Mouse (Mus musculus) embryonic facial prominence, embryonic 13.5 days (tissue): Measurements from ENCODE around the gene Krt6b. TPM values are rescaled to one million over a fixed set of nuclear protein-coding genes. Genes with fewer than 3 reads are reported as not detected.
A peak's percentile ranks its signal among the peaks of the same experiment; 100 is the strongest.
"Not testable (repeated sequence)": the region's sequence is repeated elsewhere in the genome, so short reads cannot be mapped to it uniquely, and the experiment has no call there.

ENCODE experiments used
- ATAC-seq: fragments of 200-750 bp; cut with Nextera tagmentation; 2 replicates; pipeline ENCODE4 v1.8.0; 2017; ENCODE audit warnings: low read depth; ENCODE audit not compliant: insufficient number of reproducible peaks, insufficient read depth, low FRiP score, low TSS enrichment
- H3K27ac ChIP-seq: fragments of 300-500 bp; sonication (generic); 2 replicates; pipeline ENCODE4 v1.5.1; 2015; ENCODE audit warnings: moderate library complexity, mild to moderate bottlenecking, inconsistent platforms
- H3K27me3 ChIP-seq: fragments of 300-500 bp; sonication (generic); 2 replicates; pipeline ENCODE4 v1.6.1; 2015; ENCODE audit warnings: mild to moderate bottlenecking, inconsistent platforms
- H3K36me3 ChIP-seq: fragments of 300-500 bp; sonication (generic); 2 replicates; pipeline ENCODE4 v1.6.1; 2015; ENCODE audit warnings: mild to moderate bottlenecking, inconsistent platforms
- H3K4me1 ChIP-seq: fragments of 300-500 bp; sonication (generic); 2 replicates; pipeline ENCODE4 v1.6.1; 2015; ENCODE audit warnings: inconsistent platforms
- H3K4me2 ChIP-seq: fragments of 300-500 bp; sonication (generic); 2 replicates; pipeline ENCODE4 v1.6.1; 2015; ENCODE audit warnings: moderate library complexity, mild to moderate bottlenecking, inconsistent platforms
- H3K4me3 ChIP-seq: fragments of 300-500 bp; sonication (generic); 2 replicates; pipeline ENCODE4 v1.5.1; 2015; ENCODE audit warnings: mild to moderate bottlenecking, inconsistent platforms
- H3K9ac ChIP-seq: fragments of 300-500 bp; sonication (generic); 2 replicates; pipeline ENCODE4 v1.6.1; 2015; ENCODE audit warnings: mild to moderate bottlenecking, inconsistent platforms
- H3K9me3 ChIP-seq: fragments of 300-500 bp; sonication (generic); 2 replicates; pipeline ENCODE4 v1.6.1; 2016; ENCODE audit warnings: inconsistent platforms
- WGBS: fragments of 180-500 bp; shearing (Covaris S2); methylation state at CpG from one replicate; pipeline ENCODE4 v1.1.7; 2015; ENCODE audit warnings: mixed read lengths; 5-methylcytosine and 5-hydroxymethylcytosine counted together
- microRNA-seq: library from miRNA; unstranded; fragments of <30 nt; microRNA quantifications from one replicate; pipeline ENCODE4, GENCODE M21; 2016
- polyA plus RNA-seq: library from polyadenylated mRNA; unstranded; fragments of >200 nt; fragmentation: Nextera tagmentation; extraction: Ambion mirVana; gene quantifications from 2 replicates; pipeline ENCODE4 v1.2.1, GENCODE M21; 2015

Gene Krt6b
- polyA plus RNA-seq, 1 experiment from 2014 or later, result 0.41 TPM

DNA sequence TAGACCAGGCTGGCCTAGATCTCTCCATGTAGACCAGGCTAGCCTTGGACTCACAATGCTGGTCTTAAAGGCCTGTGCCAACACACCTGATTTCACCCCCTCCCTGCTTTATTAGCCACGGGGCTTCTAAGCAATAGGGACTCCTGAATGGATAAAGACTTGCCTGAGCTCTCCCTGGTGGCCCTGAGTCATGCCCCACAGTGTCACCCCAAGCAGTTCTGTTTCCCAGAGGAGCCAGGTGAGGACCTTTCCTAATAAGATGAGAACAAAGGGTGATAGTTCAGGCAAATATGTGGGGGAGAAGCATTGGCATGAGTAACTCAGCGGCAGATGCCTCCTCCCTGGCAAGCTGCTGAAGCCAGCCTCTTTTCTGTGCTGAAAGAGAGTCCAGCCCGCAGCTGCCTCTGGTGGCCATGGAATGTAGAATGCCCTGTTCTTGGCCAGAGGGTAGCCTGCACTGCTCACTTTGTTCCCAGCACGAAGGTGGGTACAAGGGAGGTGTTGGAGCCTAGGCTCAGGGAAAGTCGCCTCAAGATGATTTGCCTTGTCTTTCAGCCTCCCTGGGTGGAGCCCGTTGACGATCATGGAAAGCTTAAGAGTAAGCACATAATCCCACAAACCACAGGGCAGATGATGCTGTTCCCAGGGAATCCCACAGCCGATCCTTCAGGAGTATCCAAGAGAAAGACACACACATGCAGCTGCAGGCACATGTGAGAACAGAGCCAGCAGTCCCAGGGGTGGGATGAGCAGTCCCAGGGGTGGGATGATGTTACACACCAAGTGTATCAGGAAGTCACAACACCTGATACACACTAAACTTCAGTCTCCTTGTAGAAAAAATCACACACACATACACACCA is 17.5 kb upstream of the Krt6b start:
- no peaks in the 10 kb centered on the region for H3K9me3 ChIP-seq
- peaks cover 4% of the 10 kb centered on the region; the same call in 1 of the 2 replicates for H3K4me1 ChIP-seq
- ATAC-seq, result 0 out of 2 replicates have a peak, but pooled peaks have one; percentile 48
- H3K36me3 ChIP-seq, result no peaks in the 10 kb centered on the region
- no peak overlapping the region for H3K4me2 ChIP-seq
- no peak overlapping the region for H3K4me3 ChIP-seq
- H3K9ac ChIP-seq, result no peak overlapping the region
- H3K27ac ChIP-seq, result no peak overlapping the region
- 67% methylated on average over 8 of the region's 8 CpGs for WGBS
- H3K27me3 ChIP-seq, result no peaks in the 10 kb centered on the region; the same call in 1 of the 2 replicates

DNA sequence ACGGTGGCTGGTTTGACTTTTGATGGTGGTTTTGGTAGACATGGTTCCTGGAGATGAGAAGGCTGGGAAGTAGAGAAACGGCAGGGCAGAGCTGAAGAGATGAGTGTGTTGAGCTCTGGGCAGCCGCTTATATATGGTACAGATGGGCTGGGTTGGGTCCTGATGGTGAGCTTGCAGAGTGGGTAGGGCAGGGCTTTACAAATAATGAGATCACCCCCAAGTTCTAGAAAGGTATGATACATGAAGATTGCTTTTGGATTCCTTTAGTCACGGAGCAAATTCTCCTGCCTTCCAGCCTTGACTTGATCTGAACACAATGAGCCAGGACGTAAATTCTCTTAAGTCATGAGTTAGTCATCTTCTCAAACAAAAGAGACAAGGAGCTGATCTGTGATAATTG is 14.1 kb upstream of the Krt6b start, which contains the start of gene Krt6a:
TSS of gene Krt6a (minus strand) at position 101 of the 400 bp plus-strand sequence.
- Histone ChIP-seq H3K4me2 (no peak within 1 kb of the TSS), H3K9me3 (no peaks in the 10 kb centered on the region), H3K27ac (no peak within 1 kb of the TSS), H3K36me3 (no peaks in the 10 kb centered on the region), H3K4me1 (peaks cover 4% of the 10 kb centered on the region; the same call in 1 of the 2 replicates), H3K4me3 (no peak within 1 kb of the TSS), H3K9ac (no peak within 1 kb of the TSS), H3K27me3 (no peaks in the 10 kb centered on the region; the same call in 1 of the 2 replicates)
- 77% methylated on average over 5 of the region's 5 CpGs for WGBS
- ATAC-seq, result no peak

DNA sequence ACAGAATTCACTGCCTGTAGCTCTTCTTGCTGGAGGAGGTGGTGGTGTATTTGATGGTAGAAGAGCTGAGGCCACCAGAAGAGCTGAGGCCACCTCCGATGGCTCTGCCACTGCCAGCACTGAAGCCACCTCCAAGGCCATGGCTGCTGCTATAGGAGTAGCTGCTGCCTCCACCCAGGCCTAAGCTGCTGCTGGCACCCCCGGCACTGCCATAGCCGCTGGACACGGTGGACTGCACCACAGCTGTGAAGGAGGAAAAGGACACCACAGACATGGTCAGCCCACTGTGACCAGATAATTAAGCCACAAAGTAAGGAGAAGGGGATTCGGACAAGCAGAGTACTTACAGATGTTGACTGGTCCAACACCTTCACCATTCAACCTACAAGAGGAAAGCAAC is 10.4 kb upstream of the Krt6b start:
- not testable (repeated sequence) for H3K4me2 ChIP-seq, H3K9ac ChIP-seq, H3K27me3 ChIP-seq, H3K9me3 ChIP-seq, H3K36me3 ChIP-seq, H3K4me3 ChIP-seq, H3K4me1 ChIP-seq, ATAC-seq, H3K27ac ChIP-seq
- WGBS, result 92% methylated on average over 5 of the region's 5 CpGs

DNA sequence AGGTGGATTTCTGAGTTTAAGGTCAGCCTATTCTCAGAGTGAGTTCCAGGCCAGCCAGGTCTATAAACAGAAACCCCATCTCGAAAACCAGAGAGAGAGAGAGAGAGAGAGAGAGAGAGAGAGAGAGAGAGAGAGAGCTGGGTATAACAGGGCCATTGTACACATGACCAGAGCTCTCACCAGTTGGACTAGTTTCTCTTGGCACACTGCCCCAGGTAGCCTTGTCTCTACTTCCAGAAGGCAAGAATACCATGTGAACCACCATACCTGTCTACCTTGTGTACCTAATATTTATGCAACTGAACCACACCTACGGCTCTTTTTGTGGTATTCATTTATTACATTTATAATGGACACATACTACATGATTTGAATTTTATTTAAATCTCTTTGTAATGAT is 8.1 kb upstream of the Krt6b start:
- WGBS, result 73% methylated on average over 2 of the region's 2 CpGs

DNA sequence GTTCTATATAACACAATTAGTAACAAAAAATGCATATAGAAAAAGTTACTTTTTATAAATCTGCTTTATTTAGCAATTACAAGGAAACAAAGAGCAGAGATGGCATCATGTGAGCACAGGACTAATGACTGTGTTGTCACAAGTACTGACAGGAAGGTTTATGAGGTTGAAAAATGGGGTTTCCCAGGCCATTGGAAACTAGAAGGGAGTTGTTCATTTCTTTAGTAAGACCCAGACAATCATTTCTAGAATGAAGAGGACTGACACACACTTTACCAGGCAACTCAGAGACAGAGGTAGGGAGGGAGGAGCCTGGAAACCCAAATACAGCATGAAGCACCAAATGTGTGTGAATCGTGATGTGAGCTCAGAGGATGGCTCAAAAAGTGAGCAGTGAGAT is 4.1 kb downstream of the Krt6b start:
- Histone ChIP-seq H3K4me1 (no peaks in the 10 kb centered on the region), H3K36me3 (no peaks in the 10 kb centered on the region), H3K27me3 (no peaks in the 10 kb centered on the region), H3K4me2 (no peak overlapping the region), H3K4me3 (no peak overlapping the region), H3K27ac (no peak overlapping the region), H3K9me3 (no peaks in the 10 kb centered on the region), H3K9ac (no peak overlapping the region)
- no peak for ATAC-seq
- WGBS, result 81% methylated on average over 1 of the region's 1 CpGs

More for the DNA sequence above, 8.1 kb upstream of the Krt6b start:
- Histone ChIP-seq H3K36me3 (no peaks in the 10 kb centered on the region), H3K27ac (no peak overlapping the region), H3K9me3 (no peaks in the 10 kb centered on the region), H3K9ac (no peak overlapping the region), H3K4me2 (no peak overlapping the region), H3K4me1 (no peaks in the 10 kb centered on the region), H3K4me3 (no peak overlapping the region), H3K27me3 (no peaks in the 10 kb centered on the region; the same call in 1 of the 2 replicates)
- ATAC-seq, result no peak

DNA sequence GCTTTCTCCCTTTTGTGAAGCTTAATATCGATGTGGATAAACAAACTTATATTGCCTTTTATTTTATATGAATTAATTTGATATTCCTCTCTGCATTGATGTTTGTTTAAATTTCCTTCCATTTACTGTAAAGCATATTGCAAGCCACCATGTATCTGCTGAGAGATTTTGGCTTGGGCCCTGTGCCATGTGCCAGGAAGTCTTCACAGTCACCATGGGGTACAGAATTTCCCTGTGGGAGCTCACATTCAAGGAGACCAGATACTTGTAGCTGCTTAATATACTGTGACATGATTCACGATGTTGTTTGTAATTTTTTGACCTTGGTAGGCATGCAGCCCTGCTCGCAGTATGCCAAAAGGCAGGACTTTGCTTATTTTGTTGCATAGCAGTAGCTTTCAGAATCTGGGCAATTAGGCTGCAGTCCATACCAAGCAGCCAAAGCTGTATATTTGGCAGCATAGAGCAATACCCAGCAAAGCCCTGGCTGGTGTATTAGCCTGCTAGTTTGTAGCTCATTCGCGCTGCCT is 27.3 kb downstream of the Krt6b start:
- H3K9me3 ChIP-seq, result no peaks in the 10 kb centered on the region
- H3K4me1 ChIP-seq, result no peaks in the 10 kb centered on the region
- H3K4me3 ChIP-seq, result no peak overlapping the region
- H3K4me2 ChIP-seq, result no peak overlapping the region
- H3K27ac ChIP-seq, result no peak overlapping the region
- no peak overlapping the region for H3K9ac ChIP-seq
- WGBS, result 93% methylated on average over 5 of the region's 5 CpGs
- no peaks in the 10 kb centered on the region for H3K27me3 ChIP-seq
- no peak for ATAC-seq
- H3K36me3 ChIP-seq, result no peaks in the 10 kb centered on the region

DNA sequence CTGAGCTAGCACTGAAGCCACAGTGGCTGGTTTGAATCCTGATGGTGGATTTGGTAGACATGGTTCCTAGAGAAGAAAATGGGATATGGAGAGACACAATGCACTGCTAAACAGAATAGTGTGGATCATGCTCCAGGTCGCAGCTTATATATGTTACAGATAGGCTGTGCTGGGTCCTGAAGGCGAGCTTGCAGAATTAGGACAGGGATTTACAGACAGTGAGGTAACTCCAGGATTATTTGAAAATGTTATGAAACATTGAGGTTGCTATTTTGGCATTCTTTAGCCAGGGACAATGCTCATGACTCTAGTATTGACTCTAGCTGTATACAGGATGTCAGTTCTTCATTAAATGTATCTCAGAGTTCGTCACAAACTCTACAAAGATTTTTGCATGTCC is 32.8 kb downstream of the Krt6b start, which contains the start of gene Gm5478:
TSS of gene Gm5478 (minus strand) at position 101 of the 400 bp plus-strand sequence.
- 70% methylated on average over 3 of the region's 3 CpGs for WGBS
- ATAC-seq, result no peak
- H3K36me3 ChIP-seq, result no peaks in the 10 kb centered on the region

DNA sequence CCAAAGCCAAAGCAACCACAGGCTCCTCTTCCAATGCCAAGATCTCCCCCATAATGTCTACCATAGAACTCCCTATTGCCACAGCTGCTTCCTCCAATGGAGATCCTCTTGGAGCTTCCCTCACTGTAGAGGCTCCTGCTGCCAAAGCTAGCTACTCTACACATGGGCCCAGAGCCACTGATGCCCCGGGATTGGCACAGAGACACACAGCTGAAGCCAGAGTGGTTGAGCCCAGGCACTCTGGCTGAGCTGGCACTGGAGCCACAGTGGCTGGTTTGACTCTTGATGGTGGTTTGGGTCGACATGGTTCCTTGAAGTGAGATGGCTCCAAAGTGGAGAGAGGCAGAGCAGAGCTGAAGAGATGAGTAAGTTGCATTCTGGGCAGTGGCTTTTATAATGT is 52.2 kb downstream of the Krt6b start, which contains the start of gene Gm5414:
TSS of gene Gm5414 (minus strand) at position 305 of the 400 bp plus-strand sequence.
- H3K9ac ChIP-seq, result no peak within 1 kb of the TSS
- H3K36me3 ChIP-seq, result no peaks in the 10 kb centered on the region
- no peak for ATAC-seq
- no peaks in the 10 kb centered on the region for H3K4me1 ChIP-seq
- H3K27me3 ChIP-seq, result no peaks in the 10 kb centered on the region
- H3K4me3 ChIP-seq, result no peak within 1 kb of the TSS
- H3K27ac ChIP-seq, result no peak within 1 kb of the TSS
- WGBS, result 75% methylated on average over 2 of the region's 2 CpGs
- H3K4me2 ChIP-seq, result no peak within 1 kb of the TSS
- H3K9me3 ChIP-seq, result no peaks in the 10 kb centered on the region

More for the DNA sequence above, 32.8 kb downstream of the Krt6b start, which contains the start of gene Gm5478:
- no peaks in the 10 kb centered on the region for H3K9me3 ChIP-seq
- H3K4me1 ChIP-seq, result no peaks in the 10 kb centered on the region
- no peak within 1 kb of the TSS for H3K27ac ChIP-seq
- H3K27me3 ChIP-seq, result no peaks in the 10 kb centered on the region
- H3K4me3 ChIP-seq, result no peak within 1 kb of the TSS
- no peak within 1 kb of the TSS for H3K4me2 ChIP-seq
- no peak within 1 kb of the TSS for H3K9ac ChIP-seq

Small RNA genes within 50 kb of the gene (microRNA-seq; reads per million reads assigned to microRNA genes)
- gene Gm44323 (not detected), gene Gm44342 (not detected), gene Gm44383 (not detected), gene Gm44479 (not detected)

Other genes with a start within 250 kb of the Krt6b start
- gene Krt87, start 241.5 kb downstream of the Krt6b start, polyA plus RNA-seq, result 0.55 and 0.66 TPM in 2 replicates
- not detected in 2 replicates for gene Krt88, start 232.5 kb downstream of the Krt6b start, polyA plus RNA-seq
- not detected in 2 replicates for gene Krt81, start 216.5 kb downstream of the Krt6b start, polyA plus RNA-seq
- 0.22 TPM in 1 of 2 replicates, not detected in the other for gene Krt86, start 206.8 kb downstream of the Krt6b start, polyA plus RNA-seq
- not detected in 2 replicates for gene Krt83, start 188.8 kb downstream of the Krt6b start, polyA plus RNA-seq
- 1.0 TPM in 1 of 2 replicates, not detected in the other for gene Gm49425, start 163.0 kb downstream of the Krt6b start, polyA plus RNA-seq
- not detected in 2 replicates for gene Krt84, start 147.5 kb downstream of the Krt6b start, polyA plus RNA-seq
- not detected in 2 replicates for gene Krt82, start 129.6 kb downstream of the Krt6b start, polyA plus RNA-seq
- gene Krt90, start 117.3 kb downstream of the Krt6b start, polyA plus RNA-seq, result 0.15 and 0.40 TPM in 2 replicates
- gene Krt75, start 106.4 kb downstream of the Krt6b start, polyA plus RNA-seq, result 0.96 and 1.6 TPM in 2 replicates
- gene Gm5414, start 52.1 kb downstream of the Krt6b start, polyA plus RNA-seq, result not detected in 2 replicates
- gene Gm5478, start 32.9 kb downstream of the Krt6b start, polyA plus RNA-seq, result not detected in 2 replicates
- 29.7 and 31.8 TPM in 2 replicates for gene Krt6a, start 14.0 kb upstream of the Krt6b start, polyA plus RNA-seq
- 403 and 498 TPM in 2 replicates for gene Krt5, start 32.6 kb upstream of the Krt6b start, polyA plus RNA-seq
- gene Krt71, start 62.8 kb upstream of the Krt6b start, polyA plus RNA-seq, result 0.34 TPM in 1 of 2 replicates, not detected in the other
- gene Krt72, start 106.2 kb upstream of the Krt6b start, polyA plus RNA-seq, result 0.40 TPM in 1 of 2 replicates, not detected in the other
- 1.2 and 1.4 TPM in 2 replicates for gene Krt73, start 122.1 kb upstream of the Krt6b start, polyA plus RNA-seq
- 0.17 TPM in 1 of 2 replicates, not detected in the other for gene Krt2, start 137.9 kb upstream of the Krt6b start, polyA plus RNA-seq
- gene Krt1, start 170.5 kb upstream of the Krt6b start, polyA plus RNA-seq, result 30.3 and 54.6 TPM in 2 replicates
- gene Krt77, start 189.4 kb upstream of the Krt6b start, polyA plus RNA-seq, result 0.43 and 0.91 TPM in 2 replicates
- 0.40 and 0.56 TPM in 2 replicates for gene Krt76, start 212.6 kb upstream of the Krt6b start, polyA plus RNA-seq
- 2.2 and 2.4 TPM in 2 replicates for gene Krt4, start 244.4 kb upstream of the Krt6b start, polyA plus RNA-seq